Mouse (Mus musculus) embryonic facial prominence, embryonic 15.5 days (tissue): Measurements from ENCODE around the gene Tspan33. TPM values are rescaled to one million over a fixed set of nuclear protein-coding genes. Genes with fewer than 3 reads are reported as not detected.
"Not testable (repeated sequence)": the region's sequence is repeated elsewhere in the genome, so short reads cannot be mapped to it uniquely, and the experiment has no call there.

Experiments
- ATAC-seq: fragments of 200-750 bp; cut with Nextera tagmentation; 2 replicates; pipeline ENCODE4 v1.8.0; 2017; ENCODE audit warnings: low read depth, moderate TSS enrichment; ENCODE audit not compliant: insufficient number of reproducible peaks, low FRiP score, low TSS enrichment
- H3K27ac ChIP-seq: fragments of 300-500 bp; sonication (generic); replicated peaks from 2 replicates; pipeline ENCODE4 v1.5.1; 2015; ENCODE audit warnings: mild to moderate bottlenecking, inconsistent platforms
- H3K27me3 ChIP-seq: fragments of 300-500 bp; sonication (generic); 2 replicates; pipeline ENCODE4 v1.6.1; 2015; ENCODE audit warnings: inconsistent platforms
- H3K36me3 ChIP-seq: fragments of 300-500 bp; sonication (generic); 2 replicates; pipeline ENCODE4 v1.6.1; 2015; ENCODE audit warnings: mild to moderate bottlenecking, inconsistent platforms
- H3K4me1 ChIP-seq: fragments of 300-500 bp; sonication (generic); 2 replicates; pipeline ENCODE4 v1.6.1; 2015; ENCODE audit warnings: inconsistent platforms
- H3K4me2 ChIP-seq: fragments of 300-500 bp; sonication (generic); replicated peaks from 2 replicates; pipeline ENCODE4 v1.6.1; 2015; ENCODE audit warnings: mild to moderate bottlenecking, inconsistent platforms
- H3K4me3 ChIP-seq: fragments of 300-500 bp; sonication (generic); replicated peaks from 2 replicates; pipeline ENCODE4 v1.5.1; 2015; ENCODE audit warnings: mild to moderate bottlenecking, inconsistent platforms
- H3K9ac ChIP-seq: fragments of 300-500 bp; sonication (generic); 2 replicates; pipeline ENCODE4 v1.6.1; 2015; ENCODE audit warnings: inconsistent platforms
- H3K9me3 ChIP-seq: fragments of 300-500 bp; sonication (generic); replicated peaks from 2 replicates; pipeline ENCODE4 v1.6.1; 2016; ENCODE audit warnings: inconsistent platforms
- WGBS: fragments of 180-500 bp; shearing (Covaris S2); methylation state at CpG from one replicate; pipeline ENCODE4 v1.1.7; 2015; 5-methylcytosine and 5-hydroxymethylcytosine counted together
- polyA plus RNA-seq: library from polyadenylated mRNA; unstranded; fragments of >200 nt; fragmentation: Nextera tagmentation; extraction: Ambion mirVana; gene quantifications from 2 replicates; pipeline ENCODE4 v1.2.1, GENCODE M21; 2015

The Tspan33 gene
- polyA plus RNA-seq, 1 experiment from 2014 or later: 8.1 TPM

- Histone ChIP-seq H3K27me3 (no peaks in the 10 kb centered on the region), H3K4me3 (no peak overlapping the region), H3K36me3 (no peaks in the 10 kb centered on the region), H3K9me3 (no peaks in the 10 kb centered on the region), H3K4me2 (no peak overlapping the region), H3K9ac (no peak overlapping the region), H3K27ac (no peak overlapping the region), H3K4me1 (0 out of 2 replicates have a peak, but pooled peaks cover 5% of the 10 kb centered on the region)
- 35% methylated on average over 2 of the region's 2 CpGs for WGBS
- no peak for ATAC-seq
Measured at GRCm38 (mm10) chr6:29673739-29674138, 20.3 kb upstream of the Tspan33 start.

GRCm38 (mm10) chr6:29679947-29680550 lies 14.0 kb upstream of the Tspan33 start:
- not testable (repeated sequence) for H3K4me2 ChIP-seq, H3K9me3 ChIP-seq, H3K27me3 ChIP-seq, H3K36me3 ChIP-seq, H3K4me3 ChIP-seq, ATAC-seq, H3K27ac ChIP-seq, H3K4me1 ChIP-seq, H3K9ac ChIP-seq
- 83% methylated on average over 10 of the region's 10 CpGs for WGBS

DNA sequence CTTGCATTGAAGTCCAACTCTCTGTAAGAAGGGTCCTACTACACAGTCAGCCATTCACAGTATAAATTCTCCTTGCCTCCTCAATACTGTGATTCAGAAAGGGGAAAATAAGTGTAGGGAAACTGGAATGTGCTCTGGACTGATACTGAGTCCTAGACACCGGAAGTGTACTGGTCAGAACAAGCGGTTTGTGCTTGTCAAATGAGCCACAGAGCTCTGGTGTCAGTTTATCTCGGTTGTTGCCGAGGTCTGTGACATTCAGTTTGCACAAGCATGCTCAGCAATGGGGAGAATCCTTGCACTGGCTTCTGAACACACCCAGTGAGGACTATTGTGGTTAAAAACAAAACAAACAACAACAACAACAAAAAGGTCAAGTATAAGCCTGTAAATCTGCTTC lies 12.2 kb upstream of the Tspan33 start:
- H3K9me3 ChIP-seq: no peaks in the 10 kb centered on the region

GRCm38 (mm10) chr6:29684686-29685085 lies 9.3 kb upstream of the Tspan33 start:
- no peak for ATAC-seq
- 82% methylated on average over 4 of the region's 4 CpGs for WGBS

More for the DNA sequence above, 12.2 kb upstream of the Tspan33 start:
- no peak overlapping the region for H3K9ac ChIP-seq
- whole genome bisulfite sequencing: 76% methylated on average over 4 of the region's 4 CpGs
- H3K4me3 ChIP-seq: no peak overlapping the region
- H3K4me1 ChIP-seq: no peaks in the 10 kb centered on the region
- H3K36me3 ChIP-seq: no peaks in the 10 kb centered on the region
- ATAC-seq: no peak
- no peak overlapping the region for H3K27ac ChIP-seq
- no peaks in the 10 kb centered on the region for H3K27me3 ChIP-seq
- H3K4me2 ChIP-seq: no peak overlapping the region

DNA sequence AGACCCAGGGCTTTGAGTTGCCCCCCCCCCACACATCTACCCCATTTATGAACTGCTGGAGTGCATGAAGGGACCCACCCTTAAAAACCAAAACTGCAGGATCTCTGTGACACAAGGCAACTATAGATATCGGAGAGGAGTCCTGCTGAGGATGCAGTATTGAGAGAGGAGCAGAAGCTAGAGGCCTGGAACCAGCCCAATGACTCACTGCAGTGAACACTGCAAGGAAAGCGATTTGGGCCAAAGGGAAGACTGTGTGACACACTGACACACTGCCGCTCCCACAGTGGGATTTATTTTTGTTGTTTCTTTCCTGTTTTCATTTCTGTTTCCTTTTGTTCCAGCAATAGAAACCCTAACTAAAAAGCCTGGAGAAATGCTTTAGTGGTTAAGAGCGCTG lies 8.1 kb upstream of the Tspan33 start:
- H3K4me2 ChIP-seq: no peak overlapping the region
- no peak overlapping the region for H3K4me3 ChIP-seq
- WGBS: 73% methylated on average over 4 of the region's 4 CpGs
- no peaks in the 10 kb centered on the region for H3K36me3 ChIP-seq
- no peak overlapping the region for H3K27ac ChIP-seq
- no peak for ATAC-seq
- H3K9me3 ChIP-seq: no peaks in the 10 kb centered on the region
- no peaks in the 10 kb centered on the region; the same call in 1 of the 2 replicates for H3K27me3 ChIP-seq
- H3K4me1 ChIP-seq: no peaks in the 10 kb centered on the region
- no peak overlapping the region for H3K9ac ChIP-seq

More at GRCm38 (mm10) chr6:29684686-29685085, 9.3 kb upstream of the Tspan33 start:
- Histone ChIP-seq H3K9ac (no peak overlapping the region), H3K4me1 (no peaks in the 10 kb centered on the region), H3K9me3 (no peaks in the 10 kb centered on the region), H3K4me2 (no peak overlapping the region), H3K27ac (no peak overlapping the region), H3K4me3 (no peak overlapping the region), H3K36me3 (no peaks in the 10 kb centered on the region), H3K27me3 (no peaks in the 10 kb centered on the region)

- Histone ChIP-seq H3K9ac (no peak overlapping the region), H3K4me3 (no peak overlapping the region), H3K27ac (no peak overlapping the region), H3K36me3 (no peaks in the 10 kb centered on the region), H3K4me2 (no peak overlapping the region), H3K27me3 (peaks cover 25% of the 10 kb centered on the region), H3K9me3 (no peaks in the 10 kb centered on the region), H3K4me1 (peaks cover 3% of the 10 kb centered on the region)
- ATAC-seq: no peak
- WGBS: 70% methylated on average over 8 of the region's 8 CpGs
Measured at GRCm38 (mm10) chr6:29689458-29689857, 4.6 kb upstream of the Tspan33 start.

DNA sequence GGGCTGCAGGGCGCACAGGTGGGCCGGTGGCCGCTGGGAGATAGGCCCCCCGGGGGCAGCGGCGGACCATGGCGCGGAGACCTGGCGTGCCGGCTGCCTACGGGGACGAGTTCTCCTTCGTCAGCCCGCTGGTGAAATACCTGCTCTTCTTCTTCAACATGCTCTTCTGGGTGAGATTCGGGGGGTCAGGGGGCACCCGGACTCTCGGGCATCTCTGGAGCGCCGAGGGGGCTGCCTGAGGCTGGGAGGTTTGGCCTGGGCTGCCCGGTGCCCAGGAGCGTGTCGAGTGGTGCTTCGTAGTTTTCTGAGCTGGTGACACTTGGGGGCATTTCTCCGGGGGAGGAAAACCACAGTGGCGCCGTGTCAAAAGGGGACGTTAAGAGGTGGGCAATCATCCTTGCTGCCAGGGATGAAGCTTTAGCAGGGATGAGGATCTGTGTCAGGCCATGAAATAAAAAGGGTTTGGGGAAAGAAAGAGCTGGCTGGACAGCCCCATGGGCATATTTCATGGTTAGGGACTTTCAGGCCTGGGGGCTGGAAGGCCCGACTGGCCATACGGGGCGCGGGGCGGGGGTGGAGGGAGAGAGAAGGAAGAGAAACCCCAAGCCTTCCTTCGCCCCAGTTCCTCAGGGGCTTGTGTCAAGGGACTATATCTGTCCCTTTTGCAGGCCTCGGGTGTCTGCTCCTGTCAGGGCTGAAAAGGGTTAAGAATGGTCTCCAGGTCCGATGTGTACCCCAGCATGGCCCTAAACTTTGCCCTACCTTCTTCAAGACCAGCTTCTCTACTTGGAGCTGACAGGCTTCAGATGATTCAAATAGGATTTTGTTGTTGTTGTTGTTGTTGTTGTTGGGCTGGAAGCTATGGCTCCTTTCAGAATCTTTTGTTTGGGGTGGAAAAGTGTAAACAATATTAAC lies 610 bp downstream of the Tspan33 start:
- peak overlapping the region; percentile 98 for H3K4me2 ChIP-seq
- peak overlapping the region; percentile 50 for H3K9ac ChIP-seq
- peaks cover 7% of the 10 kb centered on the region for H3K4me1 ChIP-seq
- H3K27ac ChIP-seq: no peak overlapping the region
- peak overlapping the region; percentile 70 for H3K4me3 ChIP-seq
- ATAC-seq: no peak; the same call in 1 of the 2 replicates
- WGBS: 6% methylated on average over 34 of the region's 35 CpGs
- no peaks in the 10 kb centered on the region for H3K36me3 ChIP-seq
- H3K27me3 ChIP-seq: peaks cover 39% of the 10 kb centered on the region
- H3K9me3 ChIP-seq: no peaks in the 10 kb centered on the region

GRCm38 (mm10) chr6:29695290-29695674 lies 1.3 kb downstream of the Tspan33 start:
- Histone ChIP-seq H3K9me3 (no peaks in the 10 kb centered on the region), H3K27ac (no peak overlapping the region), H3K4me2 (peak overlapping the region; percentile 98; the same call in 1 of the 2 replicates), H3K9ac (no peak overlapping the region), H3K4me3 (0 out of 2 replicates have a peak overlapping the region, but pooled peaks have one; percentile 70), H3K27me3 (peaks cover 39% of the 10 kb centered on the region), H3K36me3 (no peaks in the 10 kb centered on the region), H3K4me1 (peaks cover 7% of the 10 kb centered on the region)
- WGBS: 50% methylated on average over 3 of the region's 3 CpGs
- no peak for ATAC-seq

GRCm38 (mm10) chr6:29695975-29696374 lies 2.0 kb downstream of the Tspan33 start:
- Histone ChIP-seq H3K36me3 (no peaks in the 10 kb centered on the region), H3K9ac (no peak overlapping the region), H3K4me2 (no peak overlapping the region), H3K4me3 (no peak overlapping the region), H3K27me3 (peaks cover 38% of the 10 kb centered on the region), H3K4me1 (peaks cover 7% of the 10 kb centered on the region), H3K27ac (no peak overlapping the region), H3K9me3 (no peaks in the 10 kb centered on the region)
- WGBS: 73% methylated on average over 7 of the region's 7 CpGs
- no peak for ATAC-seq

DNA sequence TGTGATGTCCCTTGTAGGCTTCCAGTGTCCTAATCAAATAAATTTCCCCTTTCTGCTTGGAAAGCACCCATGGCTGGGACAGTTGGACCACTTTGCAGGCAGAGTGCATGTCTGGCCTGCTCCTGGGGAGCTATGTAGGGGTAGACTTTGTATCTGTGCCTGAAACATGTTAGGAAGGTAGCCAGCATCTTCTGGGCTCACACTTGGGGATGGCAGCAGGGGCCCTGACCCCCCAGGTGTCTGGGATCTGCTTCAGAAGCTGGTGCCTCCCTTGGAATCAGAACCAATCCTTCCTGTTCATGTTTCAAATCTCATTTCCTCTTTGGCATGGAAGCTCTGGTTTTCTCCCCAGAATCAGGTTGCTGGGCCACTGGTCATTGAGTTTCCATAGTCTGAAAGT lies 3.1 kb downstream of the Tspan33 start:
- H3K27me3 ChIP-seq: peaks cover 28% of the 10 kb centered on the region
- H3K4me3 ChIP-seq: no peak overlapping the region
- H3K4me2 ChIP-seq: no peak overlapping the region
- no peak for ATAC-seq
- peaks cover 7% of the 10 kb centered on the region for H3K4me1 ChIP-seq
- no peak overlapping the region for H3K27ac ChIP-seq
- no peak overlapping the region for H3K9ac ChIP-seq
- H3K36me3 ChIP-seq: no peaks in the 10 kb centered on the region
- H3K9me3 ChIP-seq: no peaks in the 10 kb centered on the region

DNA sequence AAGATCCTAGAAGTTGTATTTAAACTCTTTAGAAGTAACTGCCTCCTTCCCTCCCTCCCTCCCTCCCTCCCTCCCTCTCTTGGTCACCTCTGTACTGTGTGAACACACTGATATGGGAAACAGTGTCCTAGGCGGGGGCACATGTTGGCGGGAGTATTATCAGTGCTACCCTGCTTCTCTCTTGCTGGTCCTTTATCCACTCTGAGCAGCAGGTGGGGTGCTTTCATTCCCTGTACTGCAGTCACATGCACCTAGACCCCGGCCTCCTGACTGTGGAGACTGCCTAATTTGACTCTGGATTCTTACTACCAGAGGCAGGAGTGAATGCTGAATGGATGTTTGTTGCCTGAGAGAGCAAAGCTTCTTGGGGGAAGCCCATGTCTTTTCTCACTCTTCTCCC lies 3.5 kb downstream of the Tspan33 start:
- peaks cover 26% of the 10 kb centered on the region for H3K27me3 ChIP-seq
- peaks cover 7% of the 10 kb centered on the region for H3K4me1 ChIP-seq
- no peak for ATAC-seq
- H3K36me3 ChIP-seq: no peaks in the 10 kb centered on the region
- H3K4me2 ChIP-seq: no peak overlapping the region
- H3K9me3 ChIP-seq: no peaks in the 10 kb centered on the region
- H3K4me3 ChIP-seq: no peak overlapping the region
- no peak overlapping the region for H3K27ac ChIP-seq
- H3K9ac ChIP-seq: no peak overlapping the region
- 41% methylated on average over 3 of the region's 3 CpGs for WGBS
